Mouse (Mus musculus) forebrain, embryonic 16.5 days (tissue): ENCODE measurements around the gene Tnfaip8l3. TPM values are rescaled to one million over a fixed set of nuclear protein-coding genes. Genes with fewer than 3 reads are reported as not detected.

Experiments used
- ATAC-seq: fragments of 200-750 bp; cut with Nextera tagmentation; 2 replicates; pipeline ENCODE4 v1.8.0; 2017; ENCODE audit warnings: mild to moderate bottlenecking, moderate library complexity
- H3K27ac ChIP-seq: fragments of 300-500 bp; sonication (generic); 2 replicates; pipeline ENCODE4 v1.5.1; 2014; ENCODE audit warnings: low read length, control low read depth
- H3K27me3 ChIP-seq: fragments of 300-500 bp; sonication (generic); replicated peaks from 2 replicates; pipeline ENCODE4 v1.6.1; 2014; ENCODE audit warnings: low read length; ENCODE audit not compliant: control insufficient read depth, insufficient read depth
- H3K36me3 ChIP-seq: fragments of 300-500 bp; sonication (generic); 2 replicates; pipeline ENCODE4 v1.6.1; 2014; ENCODE audit not compliant: control insufficient read depth, insufficient read depth
- H3K4me1 ChIP-seq: fragments of 300-500 bp; sonication (generic); replicated peaks from 2 replicates; pipeline ENCODE4 v1.6.1; 2014; ENCODE audit warnings: low read length; ENCODE audit not compliant: control insufficient read depth, insufficient read depth
- H3K4me2 ChIP-seq: fragments of 300-500 bp; sonication (generic); 2 replicates; pipeline ENCODE4 v1.6.1; 2014; ENCODE audit warnings: mild to moderate bottlenecking, low read length, control low read depth
- H3K4me3 ChIP-seq: fragments of 300-500 bp; sonication (generic); replicated peaks from 2 replicates; pipeline ENCODE4 v1.5.1; 2014; ENCODE audit warnings: mild to moderate bottlenecking, low read length, control low read depth
- H3K9ac ChIP-seq: fragments of 300-500 bp; sonication (generic); replicated peaks from 2 replicates; pipeline ENCODE4 v1.6.1; 2014; ENCODE audit warnings: low read depth, low read length, control low read depth
- H3K9me3 ChIP-seq: fragments of 300-500 bp; sonication (generic); 2 replicates; pipeline ENCODE4 v1.6.1; 2016; ENCODE audit warnings: low read length; ENCODE audit not compliant: control insufficient read depth
- WGBS: fragments of 180-500 bp; shearing (Covaris S2); extraction: QIAGEN DNeasy Blood & Tissue Kit; methylation state at CpG from one replicate; pipeline ENCODE4 v1.1.7; 2014; 5-methylcytosine and 5-hydroxymethylcytosine counted together
- polyA plus RNA-seq: library from polyadenylated mRNA; unstranded; fragments of >200 nt; fragmentation: Nextera tagmentation; extraction: Ambion mirVana; gene quantifications from 2 replicates; pipeline ENCODE4 v1.2.1, GENCODE M21; 2015

The Tnfaip8l3 gene
- polyA plus RNA-seq, 1 experiment from 2014 or later = 0.63 TPM

DNA sequence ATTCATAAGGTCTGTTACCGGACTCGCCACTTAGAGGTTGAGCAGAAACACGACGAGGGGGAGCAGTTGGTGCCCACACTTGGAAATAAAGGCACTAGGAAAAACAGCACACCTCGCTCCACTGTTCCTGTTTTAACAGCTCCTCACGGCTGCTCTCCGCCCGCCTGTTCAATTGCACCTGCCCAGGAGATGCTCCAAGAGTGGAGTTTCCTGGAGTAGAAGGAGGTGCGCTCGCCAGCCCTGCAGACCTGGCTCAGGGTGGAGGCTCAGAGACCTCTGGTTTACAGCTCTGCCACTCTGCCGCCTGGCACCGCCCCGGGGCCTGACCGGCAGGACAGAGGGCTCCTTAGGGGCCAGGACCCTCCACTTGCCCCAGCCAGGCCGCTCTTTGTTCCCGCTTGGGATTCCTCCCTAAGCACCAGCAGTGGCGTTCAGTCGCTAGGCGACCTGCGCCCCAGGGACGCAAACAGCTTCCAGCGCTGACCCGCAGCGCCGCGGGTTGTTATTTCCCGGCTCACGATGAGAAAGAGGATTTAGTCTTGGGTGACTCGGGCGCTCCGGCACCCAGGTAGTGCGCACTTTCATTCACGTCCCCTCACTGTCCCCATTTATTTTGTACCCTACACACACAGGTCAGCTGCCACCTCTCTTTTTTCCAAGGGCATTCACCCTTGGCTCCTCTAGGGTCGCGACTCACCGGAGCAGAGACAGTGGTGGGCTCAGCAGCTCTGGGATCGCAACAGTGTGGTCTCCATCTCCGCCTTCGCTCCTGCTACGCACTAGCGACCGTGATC lies 93.7 kb downstream of the Tnfaip8l3 start:
- no peaks in the 10 kb centered on the region for H3K36me3 ChIP-seq
- peak; percentile 65 for ATAC-seq
- H3K4me1 ChIP-seq = peaks cover 12% of the 10 kb centered on the region
- peak overlapping the region; percentile 80 for H3K4me2 ChIP-seq
- 0% methylated on average over 42 of the region's 42 CpGs for WGBS
- H3K27ac ChIP-seq = peak overlapping the region; percentile 96
- no peaks in the 10 kb centered on the region for H3K9me3 ChIP-seq
- peak overlapping the region; percentile 78 for H3K4me3 ChIP-seq
- H3K9ac ChIP-seq = peak overlapping the region; percentile 93
- no peaks in the 10 kb centered on the region for H3K27me3 ChIP-seq

GRCm38 (mm10) chr9:53973929-53974327 lies 94.3 kb downstream of the Tnfaip8l3 start:
- 6% methylated on average over 13 of the region's 13 CpGs for WGBS
- Histone ChIP-seq H3K4me1 (peaks cover 12% of the 10 kb centered on the region), H3K27ac (peak overlapping the region; percentile 96), H3K4me2 (peak overlapping the region; percentile 80), H3K4me3 (peak overlapping the region; percentile 78), H3K27me3 (no peaks in the 10 kb centered on the region), H3K36me3 (no peaks in the 10 kb centered on the region), H3K9ac (peak overlapping the region; percentile 93), H3K9me3 (no peaks in the 10 kb centered on the region)
- ATAC-seq = peak; percentile 43

Other genes with a start within 250 kb of the Tnfaip8l3 start
- 1.1 and 1.7 TPM in 2 replicates for gene Sln, start 218.2 kb downstream of the Tnfaip8l3 start, polyA plus RNA-seq
- gene Elmod1, start 93.1 kb downstream of the Tnfaip8l3 start, polyA plus RNA-seq = 33.0 and 39.6 TPM in 2 replicates
- 0.92 and 2.1 TPM in 2 replicates for gene Cyp19a1, start 199.7 kb upstream of the Tnfaip8l3 start, polyA plus RNA-seq
- gene Gldn, start 218.1 kb upstream of the Tnfaip8l3 start, polyA plus RNA-seq = 0.11 and 0.34 TPM in 2 replicates